Mouse (Mus musculus): ENCODE data around the gene Art3. TPM values are rescaled to one million over a fixed set of nuclear protein-coding genes. Genes with fewer than 3 reads are reported as not detected.

Art3 gene
- polyA plus RNA-seq, 1 experiment from 2014 or later = 13.5 TPM

DNA sequence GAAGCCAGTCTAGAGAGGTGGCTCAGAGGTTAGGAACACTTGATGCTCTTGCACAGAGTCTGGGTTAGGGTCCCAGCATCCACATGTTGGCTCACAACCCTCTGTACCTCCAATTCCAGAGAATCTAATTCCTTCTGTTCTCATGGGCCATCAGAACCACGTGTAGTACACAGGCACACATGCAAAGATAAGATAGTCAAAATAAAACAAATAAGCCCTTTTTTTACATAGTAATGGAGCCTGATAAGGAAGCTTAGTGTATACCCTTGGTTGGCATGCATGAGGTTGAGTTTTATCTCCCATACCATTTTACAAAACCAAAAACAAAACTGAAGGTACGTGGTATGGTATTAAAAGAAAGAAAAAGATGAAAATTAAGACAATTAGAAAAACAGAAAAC, 125.8 kb downstream of the Art3 start:
- Histone ChIP-seq H3K9ac (ENCODE audit: low read length) (no peak overlapping the region), H3K4me1 (replicated peaks; ENCODE audit: control insufficient read depth, insufficient read depth) (no peaks in the 10 kb centered on the region), H3K36me3 (ENCODE audit: control insufficient read depth, insufficient read depth, low read length) (peaks cover 16% of the 10 kb centered on the region), H3K4me2 (replicated peaks; ENCODE audit: low read depth) (no peak overlapping the region), H3K27me3 (ENCODE audit: control insufficient read depth, insufficient read depth, low read length) (no peaks in the 10 kb centered on the region), H3K4me3 (ENCODE audit: low read depth, low read length) (no peak overlapping the region), H3K27ac (replicated peaks) (no peak overlapping the region), H3K9me3 (ENCODE audit: control insufficient read depth, low read length) (no peaks in the 10 kb centered on the region)
- 57% methylated on average over 2 of the region's 2 CpGs for WGBS
- ATAC-seq (ENCODE audit: low FRiP score, low TSS enrichment) (no peak), DNase-seq (ENCODE audit: low spot score) (no peak)
- TF ChIP-seq EP300 (optimal IDR thresholded peaks at IDR 0.05) = no peak

DNA sequence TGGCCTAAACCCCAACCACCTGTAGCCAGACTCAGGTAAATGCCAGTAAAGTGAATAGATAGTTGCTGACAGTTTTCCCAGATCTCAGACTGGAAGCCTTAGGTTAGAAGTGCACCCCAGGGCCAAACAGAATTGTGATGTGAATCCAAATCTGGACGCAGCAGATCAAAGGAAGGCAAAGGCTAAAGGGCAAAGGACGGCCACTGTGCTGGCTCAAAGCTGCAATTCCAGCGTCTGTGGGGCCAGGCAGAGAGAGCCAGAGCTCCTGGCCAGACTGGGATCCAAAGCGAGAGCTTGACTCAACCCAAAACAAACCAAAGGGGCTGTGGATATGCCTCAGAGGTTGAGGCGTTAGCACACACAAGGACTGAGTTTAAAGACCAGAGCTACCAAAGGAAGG, 127.1 kb downstream of the Art3 start:
- Histone ChIP-seq H3K36me3 (ENCODE audit: control insufficient read depth, insufficient read depth, low read length) (peaks cover 14% of the 10 kb centered on the region; the same call in 1 of the 2 replicates), H3K9me3 (ENCODE audit: control insufficient read depth, low read length) (no peaks in the 10 kb centered on the region), H3K4me3 (ENCODE audit: low read depth, low read length) (no peak overlapping the region), H3K27ac (replicated peaks) (no peak overlapping the region), H3K4me2 (replicated peaks; ENCODE audit: low read depth) (no peak overlapping the region), H3K27me3 (ENCODE audit: control insufficient read depth, insufficient read depth, low read length) (no peaks in the 10 kb centered on the region), H3K9ac (ENCODE audit: low read length) (no peak overlapping the region), H3K4me1 (replicated peaks; ENCODE audit: control insufficient read depth, insufficient read depth) (no peaks in the 10 kb centered on the region)
- DNase-seq (ENCODE audit: low spot score) = no peak
- ATAC-seq (ENCODE audit: low FRiP score, low TSS enrichment) = no peak
- 63% methylated on average over 5 of the region's 5 CpGs for WGBS
- TF ChIP-seq EP300 (optimal IDR thresholded peaks at IDR 0.05) = no peak

DNA sequence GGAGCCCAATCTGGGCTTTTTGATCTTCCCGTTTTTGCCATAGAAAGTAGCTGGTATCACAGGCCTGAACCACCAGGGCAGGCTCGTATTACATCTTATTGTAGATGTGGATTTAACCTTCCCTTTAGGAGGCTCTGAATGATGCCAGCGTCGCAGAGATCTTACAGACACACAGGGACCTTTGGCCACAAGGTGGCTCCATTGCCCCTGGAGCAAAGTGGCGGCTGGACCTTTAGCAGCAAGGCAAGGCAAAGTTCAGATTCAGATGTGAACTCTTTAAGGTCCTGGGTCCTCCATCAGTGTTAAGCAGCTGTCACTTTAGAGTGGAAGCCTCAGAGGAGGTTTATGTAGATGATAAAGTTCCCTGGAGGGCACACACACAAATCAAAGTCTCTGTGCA, 129.7 kb downstream of the Art3 start:
- TF ChIP-seq EP300 (optimal IDR thresholded peaks at IDR 0.05) = no peak
- TF ChIP-seq CTCF (IDR thresholded peaks at IDR 0.05; ENCODE audit: low read depth) = peak; percentile 91

More for the DNA sequence above, 129.7 kb downstream of the Art3 start:
- H3K9ac ChIP-seq (ENCODE audit: low read length) = no peak overlapping the region
- H3K4me3 ChIP-seq (ENCODE audit: low read depth, low read length) = no peak overlapping the region
- no peak overlapping the region for H3K27ac ChIP-seq (replicated peaks)
- no peaks in the 10 kb centered on the region for H3K4me1 ChIP-seq (replicated peaks; ENCODE audit: control insufficient read depth, insufficient read depth)
- ATAC-seq (ENCODE audit: low FRiP score, low TSS enrichment) (no peak), DNase-seq (ENCODE audit: low spot score) (peak; percentile 69)
- no peaks in the 10 kb centered on the region for H3K27me3 ChIP-seq (ENCODE audit: control insufficient read depth, insufficient read depth, low read length)
- no peak overlapping the region for H3K4me2 ChIP-seq (replicated peaks; ENCODE audit: low read depth)
- H3K9me3 ChIP-seq (ENCODE audit: control insufficient read depth, low read length) = no peaks in the 10 kb centered on the region
- H3K36me3 ChIP-seq (ENCODE audit: control insufficient read depth, insufficient read depth, low read length) = peaks cover 6% of the 10 kb centered on the region; the same call in 1 of the 2 replicates
- WGBS = 25% methylated on average over 5 of the region's 5 CpGs

Small RNA genes within 50 kb of the gene (microRNA-seq; reads per million reads assigned to microRNA genes)
- gene Mir6415 = not detected

Other genes with a start within 250 kb of the Art3 start
- gene G3bp2, start 248.1 kb upstream of the Art3 start, polyA plus RNA-seq (2015; fragmentation: Nextera tagmentation; extraction: Ambion mirVana) = 94.0 and 111 TPM in 2 replicates
- gene Uso1, start 193.9 kb upstream of the Art3 start, polyA plus RNA-seq (2015; fragmentation: Nextera tagmentation; extraction: Ambion mirVana) = 36.6 and 36.7 TPM in 2 replicates
- gene U90926, start 116.4 kb upstream of the Art3 start, polyA plus RNA-seq (2015; fragmentation: Nextera tagmentation; extraction: Ambion mirVana) = not detected in 2 replicates
- 0.12 and 0.30 TPM in 2 replicates for gene Ppef2, start 75.5 kb upstream of the Art3 start, polyA plus RNA-seq (2015; fragmentation: Nextera tagmentation; extraction: Ambion mirVana)
- gene Naaa, start 53.7 kb upstream of the Art3 start, polyA plus RNA-seq (2015; fragmentation: Nextera tagmentation; extraction: Ambion mirVana) = 16.4 and 17.0 TPM in 2 replicates
- gene Sdad1, start 21.3 kb upstream of the Art3 start, polyA plus RNA-seq (2015; fragmentation: Nextera tagmentation; extraction: Ambion mirVana) = 17.9 and 19.8 TPM in 2 replicates
- gene Cxcl9, start 3.7 kb upstream of the Art3 start, polyA plus RNA-seq (2015; fragmentation: Nextera tagmentation; extraction: Ambion mirVana) = 0.11 TPM in 1 of 2 replicates, not detected in the other
- gene Cxcl10, start 17.1 kb downstream of the Art3 start, polyA plus RNA-seq (2015; fragmentation: Nextera tagmentation; extraction: Ambion mirVana) = 0.65 and 0.74 TPM in 2 replicates
- gene Nup54, start 103.4 kb downstream of the Art3 start, polyA plus RNA-seq (2015; fragmentation: Nextera tagmentation; extraction: Ambion mirVana) = 20.5 and 21.4 TPM in 2 replicates
- 19.1 and 20.9 TPM in 2 replicates for gene Scarb2, start 175.0 kb downstream of the Art3 start, polyA plus RNA-seq (2015; fragmentation: Nextera tagmentation; extraction: Ambion mirVana)
- gene Fam47e, start 223.2 kb downstream of the Art3 start, polyA plus RNA-seq (2015; fragmentation: Nextera tagmentation; extraction: Ambion mirVana) = 0.13 and 0.19 TPM in 2 replicates

All from stomach, postnatal 0 days (tissue).